ENCODE assay signal across 21 mouse cellular contexts in the genomic region with DNA sequence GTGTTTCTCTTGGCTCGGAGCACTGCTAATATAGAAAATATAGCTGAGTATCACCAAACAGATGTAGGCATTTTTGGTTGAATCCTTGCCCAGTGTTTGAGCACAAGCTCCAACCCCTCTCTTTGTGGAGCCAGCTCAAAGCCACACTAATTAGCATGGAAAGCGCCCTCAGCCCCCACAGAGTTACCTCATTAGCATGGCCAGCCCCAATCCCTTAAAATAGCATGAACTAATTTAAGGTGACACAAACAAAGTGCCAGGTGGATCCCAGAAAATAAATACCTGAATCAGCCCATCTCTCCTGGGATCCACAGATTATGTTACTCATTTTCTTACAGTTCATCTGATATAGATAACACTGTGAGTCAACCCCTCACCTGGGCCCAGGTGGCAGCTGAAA.
DNase-seq lines count a peak whose midpoint lies in the region; ATAC-seq and TF ChIP-seq lines count a peak whose summit lies in the region.
"Had no signal": no experiment of that assay in that cellular context is flagged by ENCODE, and none has a peak within 500 bp of the region (broad histone marks: within the 10 kb centered on the region; RNA-seq: fewer than 3 reads in every experiment).

No protein-coding gene starts in this region.

- peaks cover 32% of the 10 kb centered on the region for H3K4me1 ChIP-seq in hindbrain, embryonic 10.5 days (replicated peaks)
- H3K4me1 ChIP-seq in hindbrain, embryonic 11.5 days (replicated peaks; ENCODE audit: control insufficient read depth, insufficient read depth, low read length) = 0 out of 2 replicates have a peak, but pooled peaks cover 4% of the 10 kb centered on the region
- peaks cover 7% of the 10 kb centered on the region; the same call in 1 of the 2 replicates for H3K4me1 ChIP-seq in neural tube, embryonic 14.5 days (ENCODE audit: control insufficient read depth, insufficient read depth, low read length)
- H3K4me1 ChIP-seq in forebrain, embryonic 14.5 days (ENCODE audit: control insufficient read depth, insufficient read depth, low read length) = peaks cover 17% of the 10 kb centered on the region
- peaks cover 8% of the 10 kb centered on the region for H3K4me1 ChIP-seq in thymus, adult 2 months (replicated peaks; ENCODE audit: control insufficient read depth, insufficient read depth, low read length)

- 41% methylated on average over 2 of the region's 2 CpGs for WGBS in hindbrain, embryonic 10.5 days
- 22% methylated on average over 2 of the region's 2 CpGs for WGBS in hindbrain, embryonic 11.5 days
- 34% methylated on average over 2 of the region's 2 CpGs for WGBS in neural tube, embryonic 14.5 days
- WGBS in forebrain, embryonic 14.5 days = 4% methylated on average over 2 of the region's 2 CpGs
- WGBS in thymus, adult 2 months = 93% methylated on average over 2 of the region's 2 CpGs

- no peak for ATAC-seq in hindbrain, embryonic 11.5 days (ENCODE audit: low FRiP score)
- 0 out of 2 replicates have a peak, but pooled peaks have one; percentile 44 for ATAC-seq in neural tube, embryonic 14.5 days (ENCODE audit: low read depth)
- peak; percentile 73; the same call in 1 of the 2 replicates for ATAC-seq in forebrain, embryonic 14.5 days

- H3K27me3 ChIP-seq in hindbrain, embryonic 10.5 days (ENCODE audit: insufficient read depth, poor library complexity, severe bottlenecking) = no peaks in the 10 kb centered on the region
- H3K27me3 ChIP-seq in hindbrain, embryonic 11.5 days (ENCODE audit: control insufficient read depth, insufficient read depth, low read length) = no peaks in the 10 kb centered on the region
- H3K27me3 ChIP-seq in neural tube, embryonic 14.5 days (ENCODE audit: control insufficient read depth, insufficient read depth, low read length) = no peaks in the 10 kb centered on the region
- H3K27me3 ChIP-seq in forebrain, embryonic 14.5 days (replicated peaks; ENCODE audit: control insufficient read depth, insufficient read depth, low read length) = no peaks in the 10 kb centered on the region
- H3K27me3 ChIP-seq in thymus, adult 2 months (ENCODE audit: control insufficient read depth, insufficient read depth, low read length) = no peaks in the 10 kb centered on the region
- H3K27me3 ChIP-seq: midbrain, embryonic 12.5 days; neural tube, embryonic 13.5 days had no signal

- no peak for TF ChIP-seq CTCF in thymus, adult 2 months (IDR thresholded peaks at IDR 0.05; ENCODE audit: borderline replicate concordance, control insufficient read depth, extremely low read depth, insufficient read depth, low read length, poor library complexity)

- TF ChIP-seq POLR2A in thymus, adult 2 months (IDR thresholded peaks at IDR 0.05; ENCODE audit: control insufficient read depth, extremely low read depth, insufficient read depth, low read length, poor library complexity) = no peak

- no peak overlapping the region for H3K9ac ChIP-seq in hindbrain, embryonic 11.5 days (ENCODE audit: low read depth, low read length)
- H3K9ac ChIP-seq in neural tube, embryonic 14.5 days (replicated peaks; ENCODE audit: low read depth, low read length) = no peak overlapping the region
- H3K9ac ChIP-seq in forebrain, embryonic 14.5 days (ENCODE audit: low read length) = no peak overlapping the region
- H3K9ac ChIP-seq: midbrain, embryonic 12.5 days; neural tube, embryonic 13.5 days had no signal

- no peak overlapping the region for H3K4me2 ChIP-seq in hindbrain, embryonic 11.5 days (replicated peaks; ENCODE audit: low read depth, low read length)
- H3K4me2 ChIP-seq in neural tube, embryonic 14.5 days (ENCODE audit: low read depth, low read length) = no peak overlapping the region
- no peak overlapping the region for H3K4me2 ChIP-seq in forebrain, embryonic 14.5 days (ENCODE audit: low read length)
- H3K4me2 ChIP-seq: midbrain, embryonic 12.5 days; neural tube, embryonic 13.5 days had no signal

- peak overlapping the region; percentile 64 for H3K27ac ChIP-seq in hindbrain, embryonic 10.5 days
- no peak overlapping the region for H3K27ac ChIP-seq in hindbrain, embryonic 11.5 days (ENCODE audit: low read depth, low read length)
- no peak overlapping the region for H3K27ac ChIP-seq in neural tube, embryonic 14.5 days (ENCODE audit: low read depth, low read length)
- no peak overlapping the region for H3K27ac ChIP-seq in forebrain, embryonic 14.5 days (ENCODE audit: low read depth, low read length)
- no peak overlapping the region for H3K27ac ChIP-seq in thymus, adult 2 months (ENCODE audit: control insufficient read depth, insufficient read depth, low read length)
- H3K27ac ChIP-seq: gastrocnemius, adult 2 months; limb, embryonic 10.5 days; midbrain, embryonic 12.5 days; neural tube, embryonic 13.5 days had no signal

- no peak for DNase-seq in hindbrain, embryonic 10.5 days (ENCODE audit: low spot score)
- DNase-seq in hindbrain, embryonic 11.5 days (ENCODE audit: low spot score) = no peak
- no peak for DNase-seq in neural tube, embryonic 10.5 days (ENCODE audit: extremely low spot score, low spot score)
- peak; percentile 81 for DNase-seq in forebrain, embryonic 14.5 days (ENCODE audit: low spot score)
- no peak for DNase-seq in adrenal gland, adult 18-20 months (ENCODE audit: low spot score in 2 of 2)
- no peak for DNase-seq in thymus, adult 2 months
- DNase-seq in thymus, postnatal 10 days (ENCODE audit: low spot score in 2 of 2) = no peak
- DNase-seq: adrenal gland, adult 8-10 months; cerebellum, adult 9-10 months; gastrocnemius, adult 2 months; heart, postnatal 36 days; kidney, adult 8-10 months; kidney, postnatal 10 days; lung, postnatal 10 days; thymus, postnatal 25 days had no signal

- no peak overlapping the region for H3K4me3 ChIP-seq in hindbrain, embryonic 10.5 days
- no peak overlapping the region for H3K4me3 ChIP-seq in hindbrain, embryonic 11.5 days (ENCODE audit: low read depth, low read length)
- H3K4me3 ChIP-seq in neural tube, embryonic 14.5 days (ENCODE audit: low read depth, low read length) = no peak overlapping the region
- no peak overlapping the region for H3K4me3 ChIP-seq in forebrain, embryonic 14.5 days (ENCODE audit: low read depth, low read length)
- no peak overlapping the region for H3K4me3 ChIP-seq in thymus, adult 2 months (ENCODE audit: control insufficient read depth, insufficient read depth, low read length)
- H3K4me3 ChIP-seq: erythroblast, embryonic 14.5 days; gastrocnemius, adult 2 months; limb, embryonic 10.5 days; midbrain, embryonic 12.5 days; neural tube, embryonic 13.5 days had no signal

- H3K36me3 ChIP-seq in hindbrain, embryonic 10.5 days = no peaks in the 10 kb centered on the region
- no peaks in the 10 kb centered on the region for H3K36me3 ChIP-seq in hindbrain, embryonic 11.5 days (ENCODE audit: control insufficient read depth, insufficient read depth, low read length)
- no peaks in the 10 kb centered on the region for H3K36me3 ChIP-seq in neural tube, embryonic 14.5 days (ENCODE audit: control insufficient read depth, insufficient read depth, low read length)
- no peaks in the 10 kb centered on the region for H3K36me3 ChIP-seq in forebrain, embryonic 14.5 days (ENCODE audit: control insufficient read depth, insufficient read depth, low read length)
- H3K36me3 ChIP-seq in thymus, adult 2 months (ENCODE audit: control insufficient read depth, insufficient read depth, low read length) = no peaks in the 10 kb centered on the region
- H3K36me3 ChIP-seq: G1E; limb, embryonic 10.5 days; midbrain, embryonic 12.5 days; neural tube, embryonic 13.5 days had no signal

- H3K9me3 ChIP-seq in hindbrain, embryonic 10.5 days = no peaks in the 10 kb centered on the region
- no peaks in the 10 kb centered on the region for H3K9me3 ChIP-seq in hindbrain, embryonic 11.5 days (ENCODE audit: control insufficient read depth, low read length)
- no peaks in the 10 kb centered on the region for H3K9me3 ChIP-seq in neural tube, embryonic 14.5 days (ENCODE audit: control insufficient read depth, low read length)
- no peaks in the 10 kb centered on the region for H3K9me3 ChIP-seq in forebrain, embryonic 14.5 days (replicated peaks; ENCODE audit: control insufficient read depth, low read length)
- H3K9me3 ChIP-seq: G1E; limb, embryonic 10.5 days; midbrain, embryonic 12.5 days; neural tube, embryonic 13.5 days had no signal
